Mouse (Mus musculus) kidney, adult 2 months (tissue): ENCODE results near the gene Glcci1. TPM values are rescaled to one million over a fixed set of nuclear protein-coding genes. Genes with fewer than 3 reads are reported as not detected.

Source experiments
- DNase-seq: peaks from one replicate; pipeline ENCODE4 v3.0.0; 2021
- H3K27ac ChIP-seq: fragments of 200-500 bp; 2 replicates; pipeline ENCODE4 v1.5.1; 2012; ENCODE audit warnings: low read depth, low read length, control low read depth, inconsistent platforms; ENCODE audit not compliant: insufficient read depth
- H3K27me3 ChIP-seq: fragments of 200-500 bp; replicated peaks from 2 replicates; pipeline ENCODE4 v1.6.1; 2012; ENCODE audit warnings: mild to moderate bottlenecking, moderate library complexity, low read length, inconsistent platforms; ENCODE audit not compliant: control insufficient read depth, insufficient read depth
- H3K36me3 ChIP-seq: fragments of 200-500 bp; 2 replicates; pipeline ENCODE4 v1.6.1; 2012; ENCODE audit warnings: mild to moderate bottlenecking, moderate library complexity, low read length, inconsistent platforms; ENCODE audit not compliant: control insufficient read depth, insufficient read depth
- H3K4me1 ChIP-seq: fragments of 200-500 bp; 2 replicates; pipeline ENCODE4 v1.6.1; 2011; ENCODE audit warnings: low read length; ENCODE audit not compliant: control insufficient read depth, insufficient read depth
- H3K4me3 ChIP-seq: fragments of 200-500 bp; 2 replicates; pipeline ENCODE4 v1.5.1; 2011; ENCODE audit warnings: mild to moderate bottlenecking, low read depth, low read length, control low read depth; ENCODE audit not compliant: insufficient read depth
- CTCF ChIP-seq: fragments of 200-500 bp; conservative IDR thresholded peaks from 2 replicates; pipeline ENCODE4 v1.5.1; 2011; ENCODE audit warnings: low read depth, mild to moderate bottlenecking, control low read depth, low read length, moderate library complexity, mixed read lengths; ENCODE audit not compliant: insufficient read depth, insufficient read length
- POLR2A ChIP-seq: fragments of 200-500 bp; IDR thresholded peaks from one replicate; pipeline ENCODE4 v1.6.1; 2011; ENCODE audit warnings: low read depth, low read length, control low read depth
- WGBS: fragments of 180-500 bp; shearing (Covaris S2); methylation state at CpG from one replicate; pipeline ENCODE4 v1.1.7; 2018; 5-methylcytosine and 5-hydroxymethylcytosine counted together
- polyA plus RNA-seq: library from polyadenylated mRNA; depleted of rRNA; stranded (reverse); fragments of >200 nt; gene quantifications from 2 replicates; pipeline ENCODE4 v1.2.3, GENCODE M21; 2012

The Glcci1 gene
- polyA plus RNA-seq, 1 experiment: 3.6 TPM

GRCm38 (mm10) chr6:8632701-8633100, 123.3 kb downstream of the Glcci1 start:
- no peak overlapping the region for H3K27ac ChIP-seq
- 86% methylated on average over 4 of the region's 4 CpGs for WGBS
- no peaks in the 10 kb centered on the region for H3K36me3 ChIP-seq
- H3K4me1 ChIP-seq: no peaks in the 10 kb centered on the region
- TF ChIP-seq POLR2A (no peak), CTCF (no peak)
- H3K4me3 ChIP-seq: no peak overlapping the region
- H3K27me3 ChIP-seq: no peaks in the 10 kb centered on the region
- no peak for DNase-seq

DNA sequence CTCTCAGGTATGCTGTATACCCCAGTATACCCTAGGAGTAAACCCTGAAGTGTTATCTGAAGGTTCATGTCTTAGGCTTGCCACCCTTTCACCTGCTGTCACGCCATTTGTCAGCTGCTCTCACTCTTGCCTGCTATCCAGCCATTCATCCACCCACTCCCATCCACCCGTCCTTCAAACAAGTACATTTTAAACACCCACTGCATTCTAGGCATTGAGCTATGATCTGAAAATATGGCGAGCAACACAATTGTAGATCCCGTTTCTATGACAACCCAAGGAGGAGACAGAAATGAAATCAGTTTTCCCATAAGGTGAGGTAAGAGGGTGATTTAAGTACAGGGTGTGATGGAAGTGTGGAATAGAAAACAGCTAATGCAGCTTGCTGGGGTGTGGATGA, 128.7 kb downstream of the Glcci1 start:
- H3K27ac ChIP-seq: no peak overlapping the region
- H3K4me1 ChIP-seq: no peaks in the 10 kb centered on the region
- 95% methylated on average over 4 of the region's 4 CpGs for WGBS
- TF ChIP-seq CTCF (no peak), POLR2A (no peak)
- H3K4me3 ChIP-seq: no peak overlapping the region
- no peak for DNase-seq
- no peaks in the 10 kb centered on the region for H3K36me3 ChIP-seq
- H3K27me3 ChIP-seq: no peaks in the 10 kb centered on the region

- no peaks in the 10 kb centered on the region for H3K27me3 ChIP-seq
- H3K4me1 ChIP-seq: no peaks in the 10 kb centered on the region
- TF ChIP-seq CTCF (no peak), POLR2A (no peak)
- H3K27ac ChIP-seq: no peak overlapping the region
- no peak for DNase-seq
- WGBS: 74% methylated on average over 4 of the region's 4 CpGs
- H3K4me3 ChIP-seq: no peak overlapping the region
- H3K36me3 ChIP-seq: no peaks in the 10 kb centered on the region
Observed at GRCm38 (mm10) chr6:8638899-8639298, 129.5 kb downstream of the Glcci1 start.

GRCm38 (mm10) chr6:8639526-8639925, 130.1 kb downstream of the Glcci1 start:
- WGBS: 85% methylated on average over 2 of the region's 2 CpGs

GRCm38 (mm10) chr6:8640863-8641262, 131.5 kb downstream of the Glcci1 start:
- no peaks in the 10 kb centered on the region for H3K27me3 ChIP-seq
- no peaks in the 10 kb centered on the region for H3K4me1 ChIP-seq
- WGBS: 95% methylated on average over 5 of the region's 5 CpGs
- no peaks in the 10 kb centered on the region for H3K36me3 ChIP-seq
- no peak overlapping the region for H3K4me3 ChIP-seq
- DNase-seq: no peak
- no peak overlapping the region for H3K27ac ChIP-seq
- TF ChIP-seq POLR2A (no peak), CTCF (no peak)

More at GRCm38 (mm10) chr6:8639526-8639925, 130.1 kb downstream of the Glcci1 start:
- no peaks in the 10 kb centered on the region for H3K36me3 ChIP-seq
- no peak overlapping the region for H3K4me3 ChIP-seq
- no peaks in the 10 kb centered on the region for H3K4me1 ChIP-seq
- TF ChIP-seq POLR2A (no peak), CTCF (no peak)
- H3K27me3 ChIP-seq: no peaks in the 10 kb centered on the region
- H3K27ac ChIP-seq: no peak overlapping the region
- no peak for DNase-seq

DNA sequence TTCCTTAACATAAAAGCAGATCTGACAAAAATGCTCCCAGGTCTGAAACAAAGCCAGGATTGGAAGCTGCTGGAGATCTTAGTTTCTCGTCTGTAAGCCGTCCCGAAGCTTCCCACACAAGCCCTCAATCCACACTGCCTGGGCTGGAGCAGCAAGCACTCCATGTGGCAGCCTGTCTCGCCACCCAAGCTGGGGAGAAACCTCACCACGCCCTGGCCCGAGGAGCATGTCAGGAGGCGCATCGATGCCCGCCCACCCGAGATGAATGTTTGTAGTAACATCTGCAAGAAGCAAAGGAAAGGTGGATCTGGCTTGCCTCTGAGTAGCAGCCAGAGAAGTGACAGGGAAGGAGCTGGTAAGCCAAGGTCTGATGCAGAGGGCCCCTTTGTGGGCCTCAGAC, 135.3 kb downstream of the Glcci1 start:
- Histone ChIP-seq H3K27me3 (no peaks in the 10 kb centered on the region), H3K27ac (no peak overlapping the region), H3K4me1 (no peaks in the 10 kb centered on the region), H3K4me3 (no peak overlapping the region), H3K36me3 (no peaks in the 10 kb centered on the region)
- TF ChIP-seq CTCF (no peak), POLR2A (no peak)
- DNase-seq: no peak
- 84% methylated on average over 10 of the region's 10 CpGs for WGBS

- Histone ChIP-seq H3K36me3 (no peaks in the 10 kb centered on the region), H3K4me3 (no peak overlapping the region), H3K27ac (no peak overlapping the region), H3K4me1 (no peaks in the 10 kb centered on the region), H3K27me3 (no peaks in the 10 kb centered on the region)
- WGBS: 87% methylated on average over 2 of the region's 2 CpGs
- DNase-seq: no peak
- TF ChIP-seq CTCF (no peak), POLR2A (no peak)
Observed at GRCm38 (mm10) chr6:8645708-8646107, 136.3 kb downstream of the Glcci1 start.
